Mouse (Mus musculus): ENCODE data around the gene Phactr3. TPM values are rescaled to one million over a fixed set of nuclear protein-coding genes. Genes with fewer than 3 reads are reported as not detected.

Phactr3 gene
- total RNA-seq, 2 experiments from 2014 or later = 139 to 141 TPM

DNA sequence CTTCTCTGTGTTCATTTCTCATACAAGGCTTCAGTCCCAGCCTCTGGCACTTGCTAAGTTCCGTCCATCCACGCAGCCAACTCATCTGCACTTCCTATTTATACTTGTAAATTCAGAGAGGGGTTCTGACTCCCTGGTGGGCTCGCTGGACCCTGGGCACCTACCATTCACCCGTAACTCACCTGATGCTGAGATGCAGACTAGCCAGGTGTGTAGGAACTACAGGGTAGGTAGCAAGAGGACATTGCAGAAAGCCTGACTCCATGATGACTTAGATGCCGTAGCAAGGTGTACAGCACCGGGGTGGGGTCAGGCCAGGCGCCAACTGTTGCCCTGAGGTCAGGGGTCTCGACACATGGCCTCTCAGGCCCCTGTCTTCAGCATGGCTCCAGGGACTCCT, 6.7 kb downstream of the Phactr3 start:
- H3K27ac ChIP-seq = no peak overlapping the region
- TF ChIP-seq CTCF (conservative IDR thresholded peaks at IDR 0.05) = no peak
- no peak overlapping the region for H3K4me3 ChIP-seq
- no peak for DNase-seq (ENCODE audit: low spot score in 2 of 2)

DNA sequence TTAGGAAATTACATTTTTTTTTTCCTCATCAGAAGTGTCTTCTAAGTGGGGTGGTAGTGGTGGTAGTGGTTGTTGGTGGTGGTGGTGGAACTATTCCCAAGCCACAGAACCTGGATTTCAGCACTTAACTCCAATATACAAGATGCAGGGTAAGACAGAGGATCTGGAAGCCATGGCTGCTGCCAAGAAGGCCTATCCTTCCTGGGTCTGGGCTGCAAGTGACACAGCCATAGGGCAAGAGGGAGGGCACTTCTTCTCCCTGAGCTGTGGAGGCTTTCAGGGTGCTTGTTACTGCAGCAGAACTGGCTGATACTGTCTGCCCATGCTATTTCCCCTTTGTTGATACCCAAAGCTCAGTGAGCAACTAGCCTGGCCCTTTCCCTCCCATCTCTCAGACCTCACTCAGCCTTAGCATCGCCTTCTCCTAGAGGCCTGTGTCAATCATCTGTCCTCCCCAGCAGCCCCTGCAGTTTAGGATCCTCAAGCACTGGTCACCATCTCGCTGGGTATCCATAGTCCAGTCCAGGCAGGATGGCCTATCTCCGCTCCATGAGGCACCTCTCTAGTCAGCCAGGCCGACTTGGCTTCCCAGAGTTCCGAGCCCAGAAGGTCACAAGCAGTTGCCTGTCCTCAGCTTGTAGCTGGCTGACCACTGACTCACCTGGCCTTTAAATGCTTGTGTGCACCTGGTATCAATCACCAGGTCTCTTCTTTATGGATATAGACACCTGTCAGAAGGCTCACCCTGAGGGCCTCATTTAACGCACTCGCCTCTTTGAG, 7.5 kb downstream of the Phactr3 start:
- no peak for DNase-seq (ENCODE audit: low spot score in 2 of 2)

DNA sequence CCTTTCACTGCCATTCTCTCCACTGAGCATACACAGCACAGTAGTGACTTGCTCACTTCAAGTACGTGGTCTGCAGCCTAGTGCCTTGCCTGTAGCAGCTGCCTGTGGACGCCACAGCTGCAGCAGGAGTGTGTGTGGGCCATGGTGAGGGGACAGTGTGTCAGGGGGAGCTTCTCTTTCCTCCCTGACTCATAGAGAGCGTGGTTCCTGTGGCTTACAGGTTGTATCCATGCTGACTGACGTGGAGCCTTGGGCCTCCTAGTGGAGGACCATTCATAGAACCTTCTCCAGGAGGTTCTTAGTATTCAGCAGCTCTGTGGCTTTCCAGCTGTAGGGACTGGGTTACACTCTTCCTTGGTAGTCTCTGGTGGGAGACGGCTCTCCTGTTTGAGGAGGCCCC, 9.8 kb downstream of the Phactr3 start:
- Histone ChIP-seq H3K27ac (peak overlapping the region; percentile 29; the same call in 1 of the 2 replicates), H3K4me3 (no peak overlapping the region)
- peak; percentile 33 for TF ChIP-seq CTCF (conservative IDR thresholded peaks at IDR 0.05)
- no peak for DNase-seq (ENCODE audit: low spot score in 2 of 2)

More for the DNA sequence above, 7.5 kb downstream of the Phactr3 start:
- Histone ChIP-seq H3K27ac (no peak overlapping the region), H3K4me3 (no peak overlapping the region)
- no peak for TF ChIP-seq CTCF (conservative IDR thresholded peaks at IDR 0.05)

GRCm38 (mm10) chr2:178129161-178129560, 10.4 kb downstream of the Phactr3 start:
- Histone ChIP-seq H3K4me3 (no peak overlapping the region), H3K27ac (peak overlapping the region; percentile 29; the same call in 1 of the 2 replicates)
- no peak for DNase-seq (ENCODE audit: low spot score in 2 of 2)
- no peak for TF ChIP-seq CTCF (conservative IDR thresholded peaks at IDR 0.05)

GRCm38 (mm10) chr2:178129676-178130075, 10.9 kb downstream of the Phactr3 start:
- no peak for TF ChIP-seq CTCF (conservative IDR thresholded peaks at IDR 0.05)
- Histone ChIP-seq H3K27ac (peak overlapping the region; percentile 29; the same call in 1 of the 2 replicates), H3K4me3 (no peak overlapping the region)
- no peak for DNase-seq (ENCODE audit: low spot score in 2 of 2)

- no peak for DNase-seq (ENCODE audit: low spot score in 2 of 2)
These were observed 11.8 kb downstream of the Phactr3 start for GRCm38 (mm10) chr2:178130536-178130935.

DNA sequence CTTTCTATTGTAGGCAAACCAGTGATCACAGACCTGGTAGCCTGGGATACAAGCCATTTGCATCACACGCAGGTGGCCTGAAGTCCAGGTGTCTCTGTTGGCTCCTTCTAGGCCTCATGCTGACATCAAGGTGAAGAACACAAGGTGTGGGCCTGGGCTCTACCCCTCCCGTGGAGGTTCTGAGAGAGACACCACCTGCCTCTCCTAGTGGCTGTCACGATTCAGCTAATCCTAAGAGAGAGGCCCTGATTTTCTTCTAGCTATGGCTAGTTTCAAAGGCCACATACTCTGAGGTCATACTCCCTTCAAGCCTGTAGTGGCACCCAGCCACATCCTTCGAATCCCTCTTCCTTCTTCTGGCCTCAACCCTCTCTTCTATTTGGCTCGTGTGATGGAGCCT, 12.2 kb downstream of the Phactr3 start:
- no peak for DNase-seq (ENCODE audit: low spot score in 2 of 2)
- TF ChIP-seq CTCF (conservative IDR thresholded peaks at IDR 0.05) = no peak
- Histone ChIP-seq H3K4me3 (no peak overlapping the region), H3K27ac (no peak overlapping the region)

More at GRCm38 (mm10) chr2:178130536-178130935, 11.8 kb downstream of the Phactr3 start:
- no peak overlapping the region for H3K4me3 ChIP-seq
- TF ChIP-seq CTCF (conservative IDR thresholded peaks at IDR 0.05) = no peak
- no peak overlapping the region for H3K27ac ChIP-seq

DNA sequence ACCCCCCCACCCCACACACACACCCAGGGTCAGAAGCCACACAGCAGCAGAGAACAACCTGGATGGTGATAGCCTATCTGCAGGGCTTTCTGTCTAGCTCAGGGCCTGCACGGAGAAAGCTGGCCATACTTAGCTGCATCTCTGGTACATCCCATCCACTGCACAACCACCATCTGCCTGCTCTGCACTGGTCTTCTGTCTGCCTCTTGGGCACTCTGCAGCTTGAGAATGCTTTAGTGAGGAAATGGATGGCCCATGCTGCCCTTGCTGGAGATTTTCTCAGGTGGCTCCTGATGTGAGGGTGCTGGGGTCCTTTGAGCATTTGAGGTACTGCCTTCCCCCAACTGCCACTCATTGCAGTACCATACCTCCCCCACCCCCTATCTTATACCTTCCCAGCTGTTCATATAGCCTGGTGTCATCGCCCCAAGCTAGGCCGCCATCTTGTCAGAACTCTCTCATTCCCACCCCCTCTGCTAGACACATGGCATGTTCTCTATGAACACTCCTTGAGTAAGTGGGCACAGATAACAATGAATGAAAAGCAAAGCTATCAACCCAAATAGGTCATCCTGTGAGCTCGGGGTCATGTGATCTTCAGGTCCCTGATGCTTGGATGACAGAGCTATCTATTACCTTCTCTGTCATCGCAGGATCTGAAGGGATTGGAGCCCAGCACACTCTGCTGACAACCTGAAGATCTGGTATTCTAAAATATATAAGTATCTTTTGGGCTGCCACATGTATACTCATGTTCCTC, 13.0 kb downstream of the Phactr3 start:
- no peak for DNase-seq (ENCODE audit: low spot score in 2 of 2)
- no peak overlapping the region for H3K27ac ChIP-seq
- H3K4me3 ChIP-seq = no peak overlapping the region
- TF ChIP-seq CTCF (conservative IDR thresholded peaks at IDR 0.05) = no peak

DNA sequence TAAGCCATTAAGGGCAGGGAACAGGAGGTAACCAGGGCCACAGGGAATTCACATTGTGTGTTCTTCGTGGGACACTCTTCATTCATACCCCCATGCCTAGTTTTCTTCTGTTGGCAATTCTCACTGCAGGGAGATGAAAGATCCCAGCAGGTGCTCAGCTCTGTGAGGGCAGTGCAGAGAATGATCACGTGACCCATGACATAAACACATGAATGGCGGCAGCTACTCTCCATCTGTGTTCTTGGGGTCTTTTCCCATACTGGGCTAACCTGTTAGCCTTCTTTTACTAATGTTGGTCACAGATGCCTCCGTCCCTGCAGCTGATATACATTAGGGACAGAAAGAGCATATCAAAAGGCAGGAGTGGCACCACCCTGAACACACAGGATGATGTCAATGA, 16.9 kb downstream of the Phactr3 start:
- no peak overlapping the region for H3K4me3 ChIP-seq
- no peak for TF ChIP-seq CTCF (conservative IDR thresholded peaks at IDR 0.05)
- DNase-seq (ENCODE audit: low spot score in 2 of 2) = no peak
- no peak overlapping the region for H3K27ac ChIP-seq

- H3K4me3 ChIP-seq = no peak overlapping the region
- DNase-seq (ENCODE audit: low spot score in 2 of 2) = peak; percentile 62 to 73
- no peak overlapping the region for H3K27ac ChIP-seq
- peak; percentile 100 for TF ChIP-seq CTCF (conservative IDR thresholded peaks at IDR 0.05)
These were observed 18.7 kb downstream of the Phactr3 start for GRCm38 (mm10) chr2:178137518-178137917.

DNA sequence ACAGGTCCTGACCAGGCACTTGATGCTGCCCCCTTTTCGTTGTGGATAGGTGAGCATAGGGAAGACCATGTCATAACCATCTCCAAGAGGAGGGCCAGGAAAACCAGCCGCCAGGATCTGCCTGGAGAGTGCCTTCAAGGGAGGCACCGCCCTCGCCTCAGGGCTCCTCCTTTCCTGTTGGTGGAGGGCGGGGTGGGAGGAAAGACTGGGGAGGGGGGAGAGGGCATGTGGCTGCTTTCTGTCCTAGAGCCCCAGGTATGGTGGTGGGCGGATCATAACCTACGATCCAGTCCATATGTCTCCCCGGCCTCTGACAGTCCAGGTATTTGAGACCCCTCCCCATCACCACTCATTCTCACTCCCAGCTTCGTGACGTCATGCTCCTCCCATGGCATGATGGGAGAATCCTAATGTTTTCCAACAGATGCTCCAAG, 22.7 kb downstream of the Phactr3 start:
- DNase-seq (ENCODE audit: low spot score in 2 of 2) = peak; percentile 75 to 79
- H3K27ac ChIP-seq = peak overlapping the region; percentile 99
- H3K4me3 ChIP-seq = peak overlapping the region; percentile 89
- no peak for TF ChIP-seq CTCF (conservative IDR thresholded peaks at IDR 0.05)

- H3K4me3 ChIP-seq = peak overlapping the region; percentile 89
- peak overlapping the region; percentile 99 for H3K27ac ChIP-seq
- peak in 1 of 2 experiments; percentile 45 for DNase-seq (ENCODE audit: low spot score in 2 of 2)
- no peak for TF ChIP-seq CTCF (conservative IDR thresholded peaks at IDR 0.05)
These were observed 23.7 kb downstream of the Phactr3 start for GRCm38 (mm10) chr2:178142291-178143023.

DNA sequence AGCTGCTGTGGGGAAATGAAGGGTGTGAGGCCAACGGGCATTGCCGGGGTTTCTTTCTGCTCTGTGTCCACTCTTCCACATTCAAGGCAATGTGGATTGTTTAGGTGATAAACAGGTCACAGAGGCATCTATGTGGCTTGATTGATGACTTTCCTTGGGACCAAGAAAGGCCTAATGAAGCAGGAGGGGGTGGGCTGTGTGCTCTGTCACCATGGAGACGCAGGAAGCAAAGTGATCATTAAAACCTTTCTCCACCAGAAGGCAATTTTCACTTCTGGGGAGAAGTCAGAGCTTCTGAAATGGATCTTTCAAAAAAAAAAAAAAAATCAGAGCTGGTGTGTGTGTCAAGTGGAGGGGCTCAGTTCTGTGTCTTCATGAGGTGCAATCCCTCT, 24.2 kb downstream of the Phactr3 start:
- Histone ChIP-seq H3K4me3 (peak overlapping the region; percentile 89), H3K27ac (peak overlapping the region; percentile 99)

More for the DNA sequence above, 24.2 kb downstream of the Phactr3 start:
- TF ChIP-seq CTCF (conservative IDR thresholded peaks at IDR 0.05) = no peak
- peak in 1 of 2 experiments; percentile 39 for DNase-seq (ENCODE audit: low spot score in 2 of 2)

Measured in layer of hippocampus, adult 2 months (tissue).